Mouse (Mus musculus): ENCODE measurements around the gene Pcyt1a.

GRCm38 (mm10) chr16:32395679-32396540 lies 34.8 kb upstream of the Pcyt1a start:
- TF ChIP-seq POLR2A (IDR thresholded peaks at IDR 0.05; ENCODE audit: insufficient read depth, low read depth, low read length) (no peak), CTCF (IDR thresholded peaks at IDR 0.05) (no peak)
